In the genomic region with DNA sequence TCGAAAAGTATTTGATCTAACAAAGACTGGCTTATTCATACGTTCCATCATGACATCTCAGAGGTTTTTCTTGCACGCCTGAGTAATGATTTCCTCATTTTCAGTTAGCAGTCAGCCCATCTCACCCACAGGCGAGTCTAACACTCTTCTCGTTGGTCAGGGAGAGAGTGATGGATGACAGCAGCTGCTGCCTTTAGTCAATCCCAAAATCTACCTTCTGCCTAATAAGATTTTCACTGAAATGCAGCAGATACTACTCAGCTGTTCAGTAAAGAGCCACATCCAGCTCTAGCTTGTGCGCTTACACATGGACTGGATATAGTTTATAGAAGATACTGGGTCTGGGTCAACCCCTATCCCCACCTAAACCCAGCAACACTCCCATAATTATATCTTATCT, we compare ENCODE assay signal across 1 mouse cellular context.
TF ChIP-seq lines count a peak whose summit lies in the region.

No protein-coding gene starts in this region.

TF ChIP-seq in CH12.LX, 34 proteins besides CTCF, POLR2A, EP300 and RAD21 (continued from another document):
- TF ChIP-seq ZKSCAN1 (IDR thresholded peaks at IDR 0.05; ENCODE audit: borderline replicate concordance, low read depth, low read length) = no peak
- TF ChIP-seq NELFE (IDR thresholded peaks at IDR 0.05; ENCODE audit: low read depth, low read length) = no peak
- no peak for TF ChIP-seq POLR2AphosphoS2 (IDR thresholded peaks at IDR 0.05; ENCODE audit: low read depth, low read length)
- no peak for TF ChIP-seq E2F4 (IDR thresholded peaks at IDR 0.05; ENCODE audit: insufficient replicate concordance, low read depth, low read length)
